Mouse (Mus musculus) layer of hippocampus, postnatal 25 days (tissue): ENCODE measurements around the gene Hist1h3c. TPM values are rescaled to one million over a fixed set of nuclear protein-coding genes. Genes with fewer than 3 reads are reported as not detected.
"Not testable (repeated sequence)": the region's sequence is repeated elsewhere in the genome, so short reads cannot be mapped to it uniquely, and the experiment has no call there.

Source experiments
- DNase-seq, 2 experiments: peaks; one replicate each; pipeline ENCODE4 v3.0.0; 2022; ENCODE audit warnings: mixed read lengths in 2 of 2, low spot score in 1 of 2; ENCODE audit errors: extremely low spot score in 1 of 2
- total RNA-seq, 2 experiments: library from RNA; stranded (reverse); gene quantifications; 2 replicates each; pipeline ENCODE4 v1.2.3; 2021

The Hist1h3c gene
- 1 to 10 TPM; 4.6 to 6.0 TPM for total RNA-seq

GRCm38 (mm10) chr13:23745381-23746161 is at the start of gene Hist1h3c:
Hist1h3c (minus strand) TSS chr13:23745602.
- DNase-seq = peak in 1 of 2 experiments; percentile 91

- peak in 1 of 2 experiments; percentile 47 for DNase-seq
Observed at GRCm38 (mm10) chr13:23792520-23792919, 47.1 kb upstream of the Hist1h3c start.

- no peak for DNase-seq
Observed at GRCm38 (mm10) chr13:23779025-23779424, 33.6 kb upstream of the Hist1h3c start.

- DNase-seq = no peak
Observed at GRCm38 (mm10) chr13:23778339-23778738, 32.9 kb upstream of the Hist1h3c start.

GRCm38 (mm10) chr13:23772561-23773313 is 27.3 kb upstream of the Hist1h3c start:
- DNase-seq = peak; percentile 16 to 21

- not testable (repeated sequence) for DNase-seq
Observed at GRCm38 (mm10) chr13:23769613-23770012, 24.2 kb upstream of the Hist1h3c start, which contains the start of gene Trim38. Trim38 (plus strand) TSS chr13:23769913.

- DNase-seq = no peak
Observed at GRCm38 (mm10) chr13:23768834-23769397, 23.5 kb upstream of the Hist1h3c start.

GRCm38 (mm10) chr13:23766772-23767171 is 21.4 kb upstream of the Hist1h3c start:
- DNase-seq = no peak

- DNase-seq = no peak
Observed at GRCm38 (mm10) chr13:23765172-23765513, 19.7 kb upstream of the Hist1h3c start.

GRCm38 (mm10) chr13:23764324-23765171 is 19.1 kb upstream of the Hist1h3c start:
- no peak for DNase-seq

GRCm38 (mm10) chr13:23763586-23764323 is 18.4 kb upstream of the Hist1h3c start, which contains the start of gene Hist1h1a:
Hist1h1a (plus strand) TSS chr13:23763666.
- DNase-seq = peak; percentile 60 to 61

GRCm38 (mm10) chr13:23763242-23763585 is 17.8 kb upstream of the Hist1h3c start:
- DNase-seq = peak in 1 of 2 experiments; percentile 24

- peak; percentile 36 to 45 for DNase-seq
Observed at GRCm38 (mm10) chr13:23761871-23762821, 16.7 kb upstream of the Hist1h3c start, which contains the start of gene Hist1h3a. Hist1h3a (minus strand) TSS chr13:23762386.

GRCm38 (mm10) chr13:23760972-23761864 is 15.8 kb upstream of the Hist1h3c start, which contains the start of gene Hist1h4a:
Hist1h4a (minus strand) TSS chr13:23761230.
- peak; percentile 97 to 98 for DNase-seq

- no peak for DNase-seq
Observed at GRCm38 (mm10) chr13:23760240-23760971, 15.0 kb upstream of the Hist1h3c start.

GRCm38 (mm10) chr13:23759916-23760239 is 14.5 kb upstream of the Hist1h3c start:
- no peak for DNase-seq
